Mouse (Mus musculus) lung, postnatal 0 days (tissue): ENCODE measurements around the gene S100z. TPM values are rescaled to one million over a fixed set of nuclear protein-coding genes. Genes with fewer than 3 reads are reported as not detected.

ENCODE experiments used
- ATAC-seq: fragments of 200-750 bp; cut with Nextera tagmentation; 2 replicates; pipeline ENCODE4 v1.8.0; 2017; ENCODE audit warnings: moderate library complexity
- DNase-seq: peaks from one replicate; pipeline ENCODE4 v3.0.0-alpha.2; 2016; ENCODE audit warnings: low spot score
- H3K27ac ChIP-seq: fragments of 300-500 bp; sonication (generic); 2 replicates; pipeline ENCODE4 v1.5.1; 2014; ENCODE audit warnings: antibody characterized with exemption, mild to moderate bottlenecking, low read length, mixed read lengths
- H3K27me3 ChIP-seq: fragments of 300-500 bp; sonication (generic); replicated peaks from 2 replicates; pipeline ENCODE4 v1.6.1; 2014; ENCODE audit warnings: low read length, mixed read lengths; ENCODE audit not compliant: insufficient read depth
- H3K36me3 ChIP-seq: fragments of 300-500 bp; sonication (generic); 2 replicates; pipeline ENCODE4 v1.6.1; 2014; ENCODE audit warnings: low read length, mixed read lengths; ENCODE audit not compliant: insufficient read depth
- H3K4me1 ChIP-seq: fragments of 300-500 bp; sonication (generic); 2 replicates; pipeline ENCODE4 v1.6.1; 2014; ENCODE audit warnings: antibody characterized with exemption, low read depth, low read length, mixed read lengths; ENCODE audit not compliant: insufficient read depth
- H3K4me2 ChIP-seq: fragments of 300-500 bp; sonication (generic); replicated peaks from 2 replicates; pipeline ENCODE4 v1.6.1; 2014; ENCODE audit warnings: low read depth, mild to moderate bottlenecking, low read length, moderate library complexity, mixed read lengths
- H3K4me3 ChIP-seq: fragments of 300-500 bp; sonication (generic); 2 replicates; pipeline ENCODE4 v1.5.1; 2014; ENCODE audit warnings: low read depth, low read length
- H3K9ac ChIP-seq: fragments of 300-500 bp; sonication (generic); replicated peaks from 2 replicates; pipeline ENCODE4 v1.6.1; 2014; ENCODE audit warnings: low read depth, mild to moderate bottlenecking
- H3K9me3 ChIP-seq: fragments of 300-500 bp; sonication (generic); 2 replicates; pipeline ENCODE4 v1.6.1; 2016; ENCODE audit warnings: low read length, mixed read lengths
- CTCF ChIP-seq: IDR thresholded peaks from 2 replicates; pipeline ENCODE4 v1.5.1; 2016; ENCODE audit warnings: antibody characterized with exemption, mild to moderate bottlenecking
- EP300 ChIP-seq: IDR thresholded peaks from 2 replicates; pipeline ENCODE4 v1.6.1; 2016; ENCODE audit warnings: antibody characterized with exemption, mild to moderate bottlenecking, control low read depth
- WGBS: fragments of 180-500 bp; shearing (Covaris S2); extraction: QIAGEN DNeasy Blood & Tissue Kit; methylation state at CpG from one replicate; pipeline ENCODE4 v1.1.7; 2014; 5-methylcytosine and 5-hydroxymethylcytosine counted together
- polyA plus RNA-seq: library from polyadenylated mRNA; unstranded; fragments of >200 nt; fragmentation: Nextera tagmentation; extraction: Ambion mirVana; gene quantifications from 2 replicates; pipeline ENCODE4 v1.2.1, GENCODE M21; 2015

S100z gene
- polyA plus RNA-seq, 1 experiment from 2014 or later = not detected

DNA sequence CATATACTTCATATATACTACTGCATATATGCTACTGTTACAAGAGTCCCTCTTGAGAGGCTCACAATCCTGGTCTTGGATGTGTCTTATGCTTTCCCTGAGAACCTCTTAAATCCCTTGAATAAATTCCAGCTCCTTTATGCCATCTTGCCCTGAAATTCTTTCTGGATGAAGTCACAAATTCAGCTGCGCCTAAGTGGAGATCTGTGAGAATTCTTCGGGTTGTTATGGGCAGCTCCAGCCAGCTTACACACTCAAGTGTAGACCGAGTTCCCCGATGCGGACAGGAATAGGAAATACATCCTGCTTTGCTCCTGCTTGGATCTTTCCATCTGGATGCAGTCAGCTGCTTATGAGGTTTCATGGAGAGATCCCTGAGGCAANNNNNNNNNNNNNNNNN is 6.1 kb upstream of the S100z start:
- no peaks in the 10 kb centered on the region for H3K27me3 ChIP-seq
- peak; percentile 83 for DNase-seq
- H3K4me3 ChIP-seq = no peak overlapping the region
- ATAC-seq = peak; percentile 87
- no peaks in the 10 kb centered on the region for H3K36me3 ChIP-seq
- WGBS = 21% methylated on average over 5 of the region's 5 CpGs
- no peaks in the 10 kb centered on the region for H3K9me3 ChIP-seq
- H3K9ac ChIP-seq = no peak overlapping the region
- TF ChIP-seq EP300 = peak; percentile 81
- no peak for TF ChIP-seq CTCF
- no peaks in the 10 kb centered on the region for H3K4me1 ChIP-seq
- no peak overlapping the region for H3K27ac ChIP-seq
- H3K4me2 ChIP-seq = no peak overlapping the region

DNA sequence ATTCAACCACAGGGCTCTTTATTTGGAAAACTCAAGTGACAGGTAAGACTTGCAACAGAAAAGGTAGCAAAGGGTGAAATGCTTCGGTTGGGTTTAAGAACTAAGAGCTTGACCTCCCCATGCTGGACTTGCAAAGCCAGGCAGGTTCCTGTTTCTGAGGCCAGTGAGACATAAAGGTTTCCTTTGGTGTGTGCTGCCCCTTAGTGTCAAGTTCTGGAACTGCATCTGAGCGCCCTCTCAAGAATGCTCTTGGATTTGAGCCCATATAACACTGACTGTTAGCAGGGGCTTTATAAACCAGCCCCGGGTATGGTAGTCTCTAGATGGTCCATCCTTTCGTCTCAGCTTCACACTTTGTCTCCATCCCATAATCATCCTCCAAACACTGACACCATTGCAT is 2.9 kb upstream of the S100z start:
- no peak overlapping the region for H3K4me2 ChIP-seq
- no peaks in the 10 kb centered on the region for H3K27me3 ChIP-seq
- H3K9ac ChIP-seq = no peak overlapping the region
- peak; percentile 52 for ATAC-seq
- no peaks in the 10 kb centered on the region for H3K4me1 ChIP-seq
- H3K9me3 ChIP-seq = no peaks in the 10 kb centered on the region
- peak; percentile 86 for DNase-seq
- no peaks in the 10 kb centered on the region for H3K36me3 ChIP-seq
- no peak overlapping the region for H3K4me3 ChIP-seq
- 8% methylated on average over 4 of the region's 4 CpGs for WGBS
- no peak overlapping the region for H3K27ac ChIP-seq
- TF ChIP-seq CTCF (peak; percentile 93), EP300 (no peak)

- no peak overlapping the region for H3K9ac ChIP-seq
- H3K4me1 ChIP-seq = no peaks in the 10 kb centered on the region
- H3K9me3 ChIP-seq = no peaks in the 10 kb centered on the region
- WGBS = 67% methylated on average over 6 of the region's 6 CpGs
- DNase-seq (no peak), ATAC-seq (no peak)
- H3K36me3 ChIP-seq = no peaks in the 10 kb centered on the region
- no peak overlapping the region for H3K4me2 ChIP-seq
- no peaks in the 10 kb centered on the region for H3K27me3 ChIP-seq
- no peak overlapping the region for H3K4me3 ChIP-seq
- H3K27ac ChIP-seq = no peak overlapping the region
- TF ChIP-seq CTCF (no peak), EP300 (no peak)
Measured at GRCm38 (mm10) chr13:95477173-95477572, 1.3 kb downstream of the S100z start.

DNA sequence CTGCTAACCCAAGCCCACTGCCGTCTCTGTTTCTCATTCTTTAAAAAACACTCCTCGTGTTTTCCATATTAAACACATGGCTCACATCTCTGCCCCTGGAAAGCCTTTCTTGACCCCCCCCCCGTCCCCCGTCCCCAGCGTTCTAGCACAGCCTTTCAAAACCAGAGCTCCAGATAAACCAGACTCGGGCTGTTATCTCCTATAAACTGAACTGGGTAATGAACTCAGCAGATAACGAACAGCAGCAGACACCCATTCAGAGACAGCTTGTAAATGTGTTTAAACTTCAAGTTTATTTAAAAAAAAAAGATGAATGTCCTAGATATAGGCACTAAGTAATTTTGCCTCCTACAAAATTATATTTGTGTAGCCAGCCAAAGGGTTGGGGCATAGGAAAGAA is 3.4 kb downstream of the S100z start:
- WGBS = 30% methylated on average over 7 of the region's 7 CpGs

GRCm38 (mm10) chr13:95474294-95474693 is 4.2 kb downstream of the S100z start:
- H3K4me1 ChIP-seq = no peaks in the 10 kb centered on the region
- H3K4me2 ChIP-seq = no peak overlapping the region
- H3K4me3 ChIP-seq = no peak overlapping the region
- DNase-seq (no peak), ATAC-seq (no peak)
- no peak overlapping the region for H3K9ac ChIP-seq
- no peak overlapping the region for H3K27ac ChIP-seq
- no peaks in the 10 kb centered on the region for H3K27me3 ChIP-seq
- H3K9me3 ChIP-seq = no peaks in the 10 kb centered on the region
- WGBS = 73% methylated on average over 3 of the region's 3 CpGs
- TF ChIP-seq CTCF (no peak), EP300 (no peak)
- no peaks in the 10 kb centered on the region for H3K36me3 ChIP-seq

More for the DNA sequence above, 3.4 kb downstream of the S100z start:
- TF ChIP-seq CTCF (no peak), EP300 (no peak)
- no peaks in the 10 kb centered on the region for H3K27me3 ChIP-seq
- H3K36me3 ChIP-seq = no peaks in the 10 kb centered on the region
- no peak overlapping the region for H3K4me2 ChIP-seq
- no peak for DNase-seq
- no peak for ATAC-seq
- no peaks in the 10 kb centered on the region for H3K4me1 ChIP-seq
- H3K9ac ChIP-seq = no peak overlapping the region
- H3K27ac ChIP-seq = no peak overlapping the region
- H3K4me3 ChIP-seq = no peak overlapping the region
- no peaks in the 10 kb centered on the region for H3K9me3 ChIP-seq

- Histone ChIP-seq H3K4me3 (no peak overlapping the region), H3K27ac (no peak overlapping the region), H3K4me2 (no peak overlapping the region), H3K4me1 (no peaks in the 10 kb centered on the region), H3K27me3 (no peaks in the 10 kb centered on the region), H3K36me3 (no peaks in the 10 kb centered on the region), H3K9me3 (no peaks in the 10 kb centered on the region), H3K9ac (no peak overlapping the region)
- TF ChIP-seq CTCF (peak; percentile 67), EP300 (no peak)
- 43% methylated on average over 2 of the region's 2 CpGs for WGBS
- DNase-seq = no peak
- no peak for ATAC-seq
Measured at GRCm38 (mm10) chr13:95470970-95471369, 7.6 kb downstream of the S100z start.

DNA sequence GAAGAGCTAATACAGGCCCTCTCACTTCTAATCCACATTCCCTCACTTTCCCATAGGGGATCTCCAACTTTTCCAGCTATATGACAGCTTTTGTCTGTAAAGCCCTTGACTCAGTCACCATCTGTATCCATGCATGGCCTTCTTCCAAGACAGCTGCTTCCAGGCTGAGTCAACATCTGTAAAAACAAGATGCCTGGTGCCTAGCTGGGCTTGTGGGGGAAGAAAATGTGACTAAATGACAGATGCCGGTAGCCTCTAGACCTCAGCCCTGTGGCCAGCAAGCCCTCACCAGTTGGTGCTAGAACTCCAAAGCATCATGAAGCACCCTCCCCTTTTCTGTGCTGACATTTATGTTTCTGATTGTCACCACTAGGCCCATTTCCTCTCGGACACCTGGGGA is 27.0 kb downstream of the S100z start:
- Histone ChIP-seq H3K27me3 (no peaks in the 10 kb centered on the region), H3K9me3 (no peaks in the 10 kb centered on the region), H3K36me3 (no peaks in the 10 kb centered on the region), H3K4me2 (no peak overlapping the region), H3K9ac (no peak overlapping the region), H3K27ac (no peak overlapping the region), H3K4me3 (no peak overlapping the region), H3K4me1 (no peaks in the 10 kb centered on the region)
- no peak for DNase-seq
- TF ChIP-seq EP300 = no peak
- TF ChIP-seq CTCF = no peak
- no peak for ATAC-seq
- 69% methylated on average over 2 of the region's 2 CpGs for WGBS
